Mouse (Mus musculus) embryonic facial prominence, embryonic 11.5 days (tissue): Measurements from ENCODE around the gene Zfp768. TPM values are rescaled to one million over a fixed set of nuclear protein-coding genes. Genes with fewer than 3 reads are reported as not detected.

Experiments
- ATAC-seq: fragments of 200-750 bp; cut with Nextera tagmentation; replicated peaks from 2 replicates; pipeline ENCODE4 v1.8.0; 2017; ENCODE audit warnings: low read depth; ENCODE audit not compliant: insufficient number of reproducible peaks, low FRiP score, low TSS enrichment
- DNase-seq: peaks from one replicate; pipeline ENCODE4 v3.0.0-alpha.2; 2015; ENCODE audit warnings: low spot score
- H3K27ac ChIP-seq: fragments of 300-500 bp; sonication (generic); replicated peaks from 2 replicates; pipeline ENCODE4 v1.5.1; 2014; ENCODE audit warnings: mild to moderate bottlenecking, low read depth, low read length, control low read depth
- H3K27me3 ChIP-seq: fragments of 300-500 bp; sonication (generic); 2 replicates; pipeline ENCODE4 v1.6.1; 2014; ENCODE audit warnings: mild to moderate bottlenecking, low read length, moderate library complexity, mixed read lengths; ENCODE audit not compliant: control insufficient read depth, insufficient read depth
- H3K36me3 ChIP-seq: fragments of 300-500 bp; sonication (generic); replicated peaks from 2 replicates; pipeline ENCODE4 v1.6.1; 2014; ENCODE audit warnings: low read depth, mild to moderate bottlenecking, low read length, moderate library complexity, mixed read lengths; ENCODE audit not compliant: control insufficient read depth, insufficient read depth
- H3K4me1 ChIP-seq: fragments of 300-500 bp; sonication (generic); 2 replicates; pipeline ENCODE4 v1.6.1; 2014; ENCODE audit warnings: low read length, mixed read lengths; ENCODE audit not compliant: control insufficient read depth, insufficient read depth
- H3K4me2 ChIP-seq: fragments of 300-500 bp; sonication (generic); 2 replicates; pipeline ENCODE4 v1.6.1; 2014; ENCODE audit warnings: low read depth, mild to moderate bottlenecking, control low read depth, low read length, moderate library complexity
- H3K4me3 ChIP-seq: fragments of 300-500 bp; sonication (generic); 2 replicates; pipeline ENCODE4 v1.5.1; 2014; ENCODE audit warnings: low read depth, low read length, control low read depth
- H3K9ac ChIP-seq: fragments of 300-500 bp; sonication (generic); replicated peaks from 2 replicates; pipeline ENCODE4 v1.6.1; 2014; ENCODE audit warnings: mild to moderate bottlenecking, control low read depth, low read length
- H3K9me3 ChIP-seq: fragments of 300-500 bp; sonication (generic); replicated peaks from 2 replicates; pipeline ENCODE4 v1.6.1; 2016; ENCODE audit warnings: mild to moderate bottlenecking, low read length, inconsistent platforms, mixed read lengths; ENCODE audit not compliant: control insufficient read depth
- WGBS: fragments of 180-500 bp; shearing (Covaris S2); extraction: QIAGEN DNeasy Blood & Tissue Kit; methylation state at CpG from one replicate; pipeline ENCODE4 v1.1.7; 2014; 5-methylcytosine and 5-hydroxymethylcytosine counted together
- polyA plus RNA-seq: library from polyadenylated mRNA; unstranded; fragments of >200 nt; fragmentation: Nextera tagmentation; extraction: Ambion mirVana; gene quantifications from 2 replicates; pipeline ENCODE4 v1.2.1, GENCODE M21; 2014

Gene Zfp768
- polyA plus RNA-seq, 1 experiment from 2014 or later = 6.1 TPM

- Histone ChIP-seq H3K4me1 (no peaks in the 10 kb centered on the region), H3K36me3 (no peaks in the 10 kb centered on the region), H3K27me3 (no peaks in the 10 kb centered on the region), H3K4me3 (no peak overlapping the region), H3K9ac (no peak overlapping the region), H3K4me2 (no peak overlapping the region), H3K27ac (no peak overlapping the region), H3K9me3 (no peaks in the 10 kb centered on the region)
- DNase-seq = no peak
- 77% methylated on average over 4 of the region's 4 CpGs for WGBS
- no peak for ATAC-seq
These were observed 24.3 kb downstream of the Zfp768 start for GRCm38 (mm10) chr7:127321106-127321505.

DNA sequence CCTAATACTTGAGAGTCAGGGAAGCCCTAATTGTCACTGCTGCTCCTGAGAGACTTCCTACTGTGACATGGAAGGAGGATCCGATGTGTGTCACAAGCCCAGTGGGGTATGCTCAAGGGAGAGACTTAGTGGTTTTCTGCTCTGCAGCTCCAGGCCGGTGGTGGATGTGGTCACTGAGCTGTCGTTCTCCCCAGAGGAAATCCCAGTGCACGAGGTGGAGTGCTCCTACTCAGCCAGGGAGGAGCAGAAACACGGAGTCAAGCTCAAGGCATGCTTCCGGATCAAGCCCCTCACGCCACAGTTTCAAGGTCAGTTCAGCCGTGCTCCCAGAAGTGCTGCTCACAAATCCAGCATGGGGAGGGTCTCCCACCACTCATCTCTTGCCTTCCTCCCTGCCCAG is 31.5 kb downstream of the Zfp768 start:
- Histone ChIP-seq H3K27ac (no peak overlapping the region), H3K9ac (no peak overlapping the region), H3K36me3 (no peaks in the 10 kb centered on the region), H3K4me2 (no peak overlapping the region), H3K27me3 (no peaks in the 10 kb centered on the region), H3K9me3 (no peaks in the 10 kb centered on the region), H3K4me1 (no peaks in the 10 kb centered on the region; the same call in 1 of the 2 replicates), H3K4me3 (no peak overlapping the region)
- ATAC-seq (no peak), DNase-seq (no peak)
- WGBS = 46% methylated on average over 8 of the region's 8 CpGs

DNA sequence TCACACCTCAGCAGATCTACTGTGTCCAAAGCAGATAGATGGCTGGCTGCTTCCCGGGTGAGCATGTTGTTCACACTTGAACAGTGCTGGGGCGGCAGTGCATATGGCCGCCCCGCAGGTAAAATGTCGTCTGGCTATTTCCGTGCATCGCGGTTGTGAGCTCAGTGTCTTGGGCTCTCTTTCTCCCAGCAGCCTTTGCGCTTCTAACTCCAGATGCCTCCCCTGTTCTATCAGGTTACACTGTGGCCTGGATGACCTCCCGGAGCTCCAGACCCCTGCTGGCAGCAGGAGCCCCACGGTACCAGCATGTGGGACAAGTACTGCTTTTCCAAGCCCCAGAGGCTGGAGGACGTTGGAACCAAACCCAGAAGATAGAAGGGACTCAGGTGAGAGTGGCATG is 35.4 kb downstream of the Zfp768 start:
- no peak overlapping the region for H3K27ac ChIP-seq
- H3K4me3 ChIP-seq = no peak overlapping the region
- H3K36me3 ChIP-seq = no peaks in the 10 kb centered on the region
- no peak for DNase-seq
- H3K27me3 ChIP-seq = no peaks in the 10 kb centered on the region
- no peak overlapping the region for H3K9ac ChIP-seq
- ATAC-seq = no peak
- no peaks in the 10 kb centered on the region for H3K9me3 ChIP-seq
- no peaks in the 10 kb centered on the region; the same call in 1 of the 2 replicates for H3K4me1 ChIP-seq
- H3K4me2 ChIP-seq = no peak overlapping the region
- 63% methylated on average over 12 of the region's 12 CpGs for WGBS

DNA sequence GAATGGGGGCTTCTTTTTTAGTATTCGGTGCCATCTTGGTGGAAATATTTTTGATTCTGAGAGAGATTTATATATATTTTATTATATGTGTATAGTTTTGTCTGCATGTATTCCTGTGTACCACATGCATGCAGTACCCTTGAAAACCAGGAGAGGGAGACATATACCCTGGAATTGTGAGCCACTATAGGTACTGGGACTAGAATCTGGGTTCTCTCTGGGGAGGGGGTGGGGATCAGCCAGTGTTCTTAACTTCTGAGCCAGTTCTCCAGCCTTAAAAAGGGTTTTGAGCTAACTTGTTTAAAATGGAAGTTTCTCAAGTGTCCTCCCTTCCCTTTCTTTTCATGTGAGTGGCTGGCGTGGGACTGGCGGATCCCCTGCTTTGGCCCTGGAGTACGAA is 36.5 kb downstream of the Zfp768 start:
- ATAC-seq = no peak; the same call in 1 of the 2 replicates
- WGBS = 67% methylated on average over 4 of the region's 4 CpGs
- Histone ChIP-seq H3K27ac (no peak overlapping the region), H3K4me1 (no peaks in the 10 kb centered on the region; the same call in 1 of the 2 replicates), H3K27me3 (no peaks in the 10 kb centered on the region), H3K9me3 (no peaks in the 10 kb centered on the region), H3K36me3 (no peaks in the 10 kb centered on the region), H3K4me2 (no peak overlapping the region), H3K9ac (no peak overlapping the region), H3K4me3 (no peak overlapping the region)
- peak; percentile 83 for DNase-seq

GRCm38 (mm10) chr7:127308431-127308830 is 37.0 kb downstream of the Zfp768 start:
- Histone ChIP-seq H3K36me3 (no peaks in the 10 kb centered on the region), H3K27ac (no peak overlapping the region), H3K9ac (no peak overlapping the region), H3K27me3 (no peaks in the 10 kb centered on the region), H3K9me3 (no peaks in the 10 kb centered on the region), H3K4me3 (no peak overlapping the region), H3K4me2 (no peak overlapping the region), H3K4me1 (no peaks in the 10 kb centered on the region; the same call in 1 of the 2 replicates)
- DNase-seq (no peak), ATAC-seq (no peak)
- WGBS = 89% methylated on average over 2 of the region's 2 CpGs

DNA sequence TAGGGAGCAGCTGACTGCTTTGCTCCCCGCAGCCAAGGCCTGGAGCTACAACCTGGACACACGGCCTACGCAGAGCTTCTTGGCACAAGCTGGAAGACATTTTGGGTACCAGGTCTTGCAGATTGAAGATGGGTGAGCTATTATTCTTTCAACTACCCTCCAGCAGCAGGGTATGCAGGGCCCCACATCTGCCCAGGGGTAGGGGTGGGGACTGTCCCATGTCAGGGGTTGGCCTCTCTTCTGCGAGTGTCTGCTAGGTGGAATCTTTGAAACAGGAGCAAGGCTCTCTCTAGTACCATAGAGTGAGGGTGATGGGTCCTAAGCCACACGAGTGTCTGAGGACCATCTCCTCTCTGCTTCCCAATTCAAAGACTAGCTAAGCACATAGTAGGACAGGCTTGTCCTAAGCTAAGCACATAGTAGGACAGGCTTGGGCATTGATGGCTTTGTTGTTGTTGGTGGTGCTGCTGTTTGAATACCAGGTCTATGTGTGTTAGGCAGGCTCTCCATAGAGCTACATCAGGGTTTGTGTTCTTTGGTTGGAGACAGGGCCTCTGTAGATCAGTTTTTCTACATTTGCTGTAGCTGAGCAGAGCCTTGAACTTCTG is 47.7 kb downstream of the Zfp768 start:
- Histone ChIP-seq H3K9me3 (no peaks in the 10 kb centered on the region), H3K4me3 (no peak overlapping the region), H3K36me3 (no peaks in the 10 kb centered on the region), H3K27ac (no peak overlapping the region), H3K27me3 (no peaks in the 10 kb centered on the region), H3K4me1 (no peaks in the 10 kb centered on the region), H3K9ac (no peak overlapping the region), H3K4me2 (no peak overlapping the region)
- DNase-seq (no peak), ATAC-seq (no peak)
- 95% methylated on average over 5 of the region's 5 CpGs for WGBS

- H3K4me2 ChIP-seq = no peak overlapping the region
- no peak overlapping the region for H3K4me3 ChIP-seq
- H3K27me3 ChIP-seq = no peaks in the 10 kb centered on the region
- no peaks in the 10 kb centered on the region for H3K4me1 ChIP-seq
- H3K27ac ChIP-seq = no peak overlapping the region
- DNase-seq = no peak
- ATAC-seq = no peak
- WGBS = 76% methylated on average over 5 of the region's 5 CpGs
- no peaks in the 10 kb centered on the region for H3K36me3 ChIP-seq
- H3K9me3 ChIP-seq = no peaks in the 10 kb centered on the region
- H3K9ac ChIP-seq = no peak overlapping the region
These were observed 48.4 kb downstream of the Zfp768 start for GRCm38 (mm10) chr7:127296786-127297555.

GRCm38 (mm10) chr7:127296098-127296497 is 49.3 kb downstream of the Zfp768 start, which contains the start of gene Itgal:
TSS of gene Itgal (plus strand) at chr7:127296260.
- Histone ChIP-seq H3K9me3 (no peaks in the 10 kb centered on the region), H3K27me3 (no peaks in the 10 kb centered on the region), H3K4me3 (no peak within 1 kb of the TSS), H3K4me1 (no peaks in the 10 kb centered on the region), H3K36me3 (no peaks in the 10 kb centered on the region), H3K9ac (no peak within 1 kb of the TSS), H3K4me2 (no peak within 1 kb of the TSS), H3K27ac (no peak within 1 kb of the TSS)
- no peak for DNase-seq
- no peak for ATAC-seq
- 81% methylated on average over 11 of the region's 11 CpGs for WGBS
